Mouse (Mus musculus) brown adipose tissue, adult 24 weeks (tissue): ENCODE measurements around the gene Ddrgk1. TPM values are rescaled to one million over a fixed set of nuclear protein-coding genes. Genes with fewer than 3 reads are reported as not detected.

Experiments used
- H3K27ac ChIP-seq: fragments of 200-500 bp; replicated peaks from 2 replicates; pipeline ENCODE4 v1.5.1; 2012; ENCODE audit warnings: low read depth, mild to moderate bottlenecking, low read length
- H3K4me1 ChIP-seq: fragments of 200-500 bp; 2 replicates; pipeline ENCODE4 v1.6.1; 2012; ENCODE audit warnings: low read length, mixed read lengths; ENCODE audit not compliant: control insufficient read depth, insufficient read depth, insufficient read length
- H3K4me3 ChIP-seq: fragments of 200-500 bp; 2 replicates; pipeline ENCODE4 v1.5.1; 2012; ENCODE audit warnings: low read depth, mild to moderate bottlenecking, low read length, moderate library complexity; ENCODE audit not compliant: insufficient read depth
- polyA plus RNA-seq: library from polyadenylated mRNA; stranded (reverse); fragments of >200 nt; gene quantifications from 2 replicates; pipeline ENCODE4 v1.2.4, GENCODE M21; 2012; ENCODE audit not compliant: missing spikeins, insufficient read depth, insufficient read length

The Ddrgk1 gene
- polyA plus RNA-seq, 1 experiment: 137 TPM

GRCm38 (mm10) chr2:130635847-130636246, 28.6 kb downstream of the Ddrgk1 start:
- Histone ChIP-seq H3K4me3 (no peak overlapping the region), H3K4me1 (no peaks in the 10 kb centered on the region), H3K27ac (no peak overlapping the region)

DNA sequence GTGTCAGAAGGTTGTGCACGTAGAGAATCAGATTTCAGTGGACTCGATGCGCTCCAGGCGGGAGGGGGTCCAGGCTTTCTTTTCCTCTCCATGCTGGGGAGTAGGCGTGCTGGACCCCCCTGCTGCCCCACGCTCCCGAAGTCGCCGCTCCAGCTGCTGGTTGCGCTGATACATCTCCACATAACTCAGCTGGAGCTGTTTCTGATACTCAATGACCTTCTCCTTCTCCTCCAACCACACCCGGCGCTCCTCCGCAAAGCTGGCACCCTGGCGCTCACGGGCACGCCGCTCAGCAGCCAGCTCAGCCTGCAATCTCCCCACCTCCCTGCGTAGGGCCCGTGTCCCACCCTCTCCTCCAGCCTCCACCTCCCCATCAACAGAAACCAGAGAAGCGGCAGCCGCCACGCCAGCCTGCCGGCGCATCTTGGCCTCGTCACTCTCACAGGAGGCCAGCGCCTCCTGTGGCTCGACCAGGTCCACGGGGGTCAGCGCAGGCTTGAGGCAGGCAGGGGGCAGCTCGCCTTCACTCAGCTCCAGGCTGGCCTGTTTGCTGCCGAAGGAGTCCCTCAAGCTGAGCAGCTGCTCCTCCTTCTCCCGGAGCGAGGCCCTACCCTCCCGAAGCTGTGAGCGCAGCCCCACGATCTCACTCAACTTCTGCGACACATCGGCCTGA, 29.6 kb downstream of the Ddrgk1 start:
- Histone ChIP-seq H3K4me1 (no peaks in the 10 kb centered on the region), H3K4me3 (peak overlapping the region; percentile 19; the same call in 1 of the 2 replicates), H3K27ac (no peak overlapping the region)

DNA sequence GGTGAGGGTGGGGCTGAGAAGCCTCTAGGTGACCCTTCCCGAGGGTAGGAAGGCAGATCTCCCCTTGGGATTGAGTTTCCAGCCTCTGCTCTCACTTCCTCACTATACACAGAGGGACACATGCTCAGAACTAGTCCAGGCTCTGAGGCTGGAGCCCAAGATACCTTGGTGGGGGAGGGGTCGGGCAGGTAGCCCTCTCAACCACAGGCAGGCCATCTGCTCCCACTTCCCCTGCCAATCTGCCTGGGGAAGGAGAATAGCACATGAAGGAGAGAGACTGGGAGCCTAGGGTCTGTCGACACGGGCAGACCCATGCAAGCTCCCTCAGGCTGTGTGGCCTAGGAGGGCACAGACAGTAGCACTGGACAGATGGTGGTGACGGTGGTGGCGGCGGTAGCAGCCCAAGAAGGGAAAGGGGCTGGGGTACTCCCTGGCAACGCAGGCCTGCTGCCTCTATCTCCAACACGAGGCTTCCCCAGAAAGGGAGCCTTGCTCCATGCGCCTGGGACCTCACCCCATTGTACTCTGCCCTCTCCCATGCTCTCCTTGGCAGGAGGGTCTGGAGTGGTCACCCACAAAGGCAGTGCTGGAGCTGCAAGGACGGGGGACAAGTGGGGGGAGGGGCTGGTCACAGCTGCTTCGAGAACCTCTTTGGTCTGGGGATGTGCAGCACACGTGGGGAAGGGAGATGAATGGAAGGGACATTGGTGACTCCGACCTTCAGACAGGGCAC, 30.3 kb downstream of the Ddrgk1 start:
- Histone ChIP-seq H3K4me1 (no peaks in the 10 kb centered on the region), H3K27ac (no peak overlapping the region), H3K4me3 (no peak overlapping the region)

DNA sequence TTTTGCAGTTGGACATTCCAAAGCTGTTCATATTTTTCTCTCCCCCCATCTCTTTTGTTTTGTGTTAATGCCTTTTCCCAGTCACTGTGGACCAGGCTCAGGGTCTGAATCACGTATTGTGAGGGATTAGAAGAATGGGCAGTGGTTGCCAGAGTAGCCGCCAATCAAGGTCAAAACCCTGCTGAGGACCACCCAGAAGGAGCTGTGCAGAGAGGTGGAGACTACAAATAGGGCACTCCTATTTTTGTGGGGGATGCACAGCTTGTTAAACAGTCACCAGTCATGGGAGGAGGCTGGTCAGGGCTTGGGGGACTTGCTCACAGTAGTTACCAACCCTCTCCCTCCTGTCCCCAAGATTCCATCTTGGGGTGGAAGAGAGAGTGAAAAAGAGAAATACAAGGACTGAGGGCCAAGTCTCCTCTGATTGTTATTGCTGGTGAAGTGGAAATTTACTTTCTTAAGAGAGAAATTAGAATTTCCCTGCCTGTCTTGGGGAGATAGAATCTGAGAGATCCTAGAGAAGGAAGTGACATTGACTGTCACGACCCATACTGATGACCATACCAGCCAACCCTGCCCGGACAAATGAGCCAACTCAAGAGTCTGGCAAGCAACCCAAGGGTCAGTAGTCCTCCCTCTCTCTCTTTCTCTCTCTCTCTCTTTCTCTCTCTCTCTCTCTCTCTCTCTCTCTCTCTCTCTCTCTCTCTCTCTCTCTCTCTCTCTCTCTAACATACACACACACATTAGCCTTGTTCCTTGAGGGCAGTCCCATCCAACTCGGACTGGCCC, 31.4 kb downstream of the Ddrgk1 start:
- no peak overlapping the region for H3K4me3 ChIP-seq
- peaks cover 3% of the 10 kb centered on the region; the same call in 1 of the 2 replicates for H3K4me1 ChIP-seq

DNA sequence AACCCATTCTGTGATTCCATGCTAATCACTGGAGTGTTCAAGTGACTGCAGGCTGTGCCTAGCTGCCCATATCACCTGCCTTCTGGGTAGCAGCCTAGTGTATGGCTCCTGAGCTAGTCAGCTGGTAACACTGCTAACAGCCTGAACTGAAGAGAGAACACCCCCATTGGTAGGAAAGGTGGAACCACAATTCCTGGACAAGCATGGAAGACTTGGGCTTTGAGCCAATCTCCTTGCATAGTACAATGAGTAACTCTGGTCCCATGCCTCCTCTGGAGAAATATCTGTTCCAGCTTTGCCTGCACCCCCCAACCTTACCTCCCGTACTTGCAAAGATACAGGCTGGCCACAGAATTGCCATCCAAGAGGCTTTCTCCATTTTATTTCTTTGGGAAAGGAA, 32.0 kb downstream of the Ddrgk1 start:
- Histone ChIP-seq H3K4me1 (peaks cover 3% of the 10 kb centered on the region; the same call in 1 of the 2 replicates), H3K4me3 (no peak overlapping the region), H3K27ac (no peak overlapping the region)

More for the DNA sequence above, 31.4 kb downstream of the Ddrgk1 start:
- H3K27ac ChIP-seq: no peak overlapping the region

DNA sequence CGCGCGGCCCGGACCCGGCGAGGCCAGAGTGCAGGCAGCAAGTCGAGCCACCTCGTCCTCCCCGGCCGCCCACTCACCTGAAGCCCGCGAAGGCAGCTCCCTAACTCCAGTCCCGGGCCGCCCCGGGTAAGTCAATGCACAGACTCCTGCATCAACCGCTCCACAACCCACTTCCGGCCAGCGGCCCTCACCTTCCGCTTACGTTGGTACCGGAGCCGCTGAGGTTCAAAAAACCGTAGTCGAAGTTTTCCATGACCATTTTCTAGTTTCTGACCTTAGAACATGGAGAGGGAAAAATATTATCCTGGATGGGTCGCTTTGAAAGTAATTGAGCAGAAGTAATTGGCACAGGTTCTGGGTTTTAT, 34.6 kb downstream of the Ddrgk1 start, which contains the start of the genes Fastkd5 and Ubox5:
TSS of gene Fastkd5 (minus strand) at position 189 of the 365 bp plus-strand sequence.
TSS of gene Ubox5 (minus strand) at position 200 of the 365 bp plus-strand sequence.
- Histone ChIP-seq H3K4me1 (peaks cover 3% of the 10 kb centered on the region; the same call in 1 of the 2 replicates), H3K4me3 (peak within 1 kb of the TSS; percentile 84), H3K27ac (peak within 1 kb of the TSS; percentile 32; the same call in 1 of the 2 replicates)

DNA sequence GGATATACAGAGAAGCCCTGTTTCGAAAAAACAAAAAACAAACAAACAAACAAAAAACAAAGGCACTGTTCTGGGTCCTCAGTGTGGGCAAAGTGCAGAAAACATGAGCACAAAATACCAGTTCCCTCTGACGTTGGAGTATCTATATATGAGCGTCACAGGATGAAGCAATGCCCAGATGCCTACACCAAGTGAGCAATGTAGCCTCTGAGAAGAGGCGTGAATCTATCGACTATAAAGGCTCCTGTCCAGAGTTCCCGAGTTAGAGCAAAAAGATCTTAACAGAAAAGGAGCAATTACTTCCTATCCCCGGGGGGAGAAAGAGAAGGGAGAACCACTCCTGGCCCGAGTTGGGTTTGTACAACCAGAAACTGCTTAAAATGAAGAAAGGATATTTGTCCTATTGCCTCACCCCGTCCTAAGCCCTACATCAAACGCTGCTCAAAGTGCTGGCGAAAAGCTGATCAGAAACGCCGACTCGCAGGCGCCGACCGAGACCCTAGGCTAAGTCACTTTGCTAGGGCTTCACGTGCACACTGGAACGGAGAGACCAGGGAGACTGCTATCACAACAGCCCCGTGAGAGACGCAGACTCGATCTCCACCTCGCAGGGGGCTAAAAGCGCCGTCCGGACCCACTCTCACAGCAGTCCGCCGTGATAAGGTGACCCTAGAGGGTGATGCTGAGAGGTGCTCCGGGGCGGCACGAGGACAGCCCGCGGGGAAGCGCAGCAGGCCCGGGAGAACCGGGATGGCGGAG, 35.2 kb downstream of the Ddrgk1 start:
- Histone ChIP-seq H3K4me1 (peaks cover 3% of the 10 kb centered on the region; the same call in 1 of the 2 replicates), H3K27ac (peak overlapping the region; percentile 32; the same call in 1 of the 2 replicates), H3K4me3 (peak overlapping the region; percentile 84)

- peaks cover 3% of the 10 kb centered on the region; the same call in 1 of the 2 replicates for H3K4me1 ChIP-seq
- H3K27ac ChIP-seq: no peak overlapping the region
- peak overlapping the region; percentile 84; the same call in 1 of the 2 replicates for H3K4me3 ChIP-seq
Observed at GRCm38 (mm10) chr2:130628424-130628823, 36.0 kb downstream of the Ddrgk1 start.

DNA sequence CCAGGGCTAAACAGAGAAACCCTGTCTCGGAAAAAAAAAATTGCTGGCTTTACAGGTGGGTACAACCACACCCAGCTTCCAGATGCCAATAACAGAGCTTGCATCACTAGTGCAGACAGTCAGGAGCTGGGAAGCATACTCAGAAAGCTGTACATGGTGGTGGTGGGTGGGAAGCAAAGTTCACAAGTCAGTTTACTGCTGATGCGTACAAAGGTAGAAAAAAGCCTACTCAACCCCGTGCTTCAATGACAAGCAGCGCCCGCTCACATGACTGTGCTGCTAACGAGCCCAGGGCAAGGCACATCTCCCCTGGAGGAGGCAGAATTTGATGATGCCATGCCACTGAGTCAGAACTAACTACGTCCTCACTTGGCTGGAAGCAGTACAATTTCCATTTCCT, 45.5 kb downstream of the Ddrgk1 start:
- Histone ChIP-seq H3K4me3 (no peak overlapping the region), H3K4me1 (no peaks in the 10 kb centered on the region), H3K27ac (no peak overlapping the region)

DNA sequence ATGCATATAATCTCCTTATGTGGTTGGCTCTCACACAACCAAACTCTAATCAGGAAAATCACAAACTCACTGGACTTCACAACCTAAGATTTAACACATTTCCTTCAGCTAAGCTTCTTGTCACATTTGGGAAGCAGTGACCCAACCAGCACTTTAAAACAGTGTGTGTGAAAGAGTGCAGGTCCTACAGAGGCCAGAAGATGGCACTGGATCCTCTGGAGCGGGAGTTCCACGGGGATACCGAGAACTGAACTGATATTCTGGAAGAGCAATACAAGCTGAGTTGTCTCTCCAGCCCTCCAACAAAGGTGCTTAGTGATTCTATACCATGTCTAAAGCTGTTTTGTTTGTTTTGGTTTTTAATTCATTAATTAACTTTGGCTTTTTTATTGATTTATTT, 51.4 kb downstream of the Ddrgk1 start:
- Histone ChIP-seq H3K4me3 (no peak overlapping the region), H3K4me1 (no peaks in the 10 kb centered on the region), H3K27ac (no peak overlapping the region)

Other genes starting within 250 kb of the Ddrgk1 start
- 28.7 and 31.8 TPM in 2 replicates for gene Vps16, start 240.3 kb downstream of the Ddrgk1 start, polyA plus RNA-seq
- gene Pced1a, start 240.0 kb downstream of the Ddrgk1 start, polyA plus RNA-seq: 6.9 and 10.4 TPM in 2 replicates
- 38.6 and 52.5 TPM in 2 replicates for gene Ptpra, start 214.4 kb downstream of the Ddrgk1 start, polyA plus RNA-seq
- gene Mrps26, start 100.9 kb downstream of the Ddrgk1 start, polyA plus RNA-seq: 40.2 and 51.0 TPM in 2 replicates
- gene Oxt, start 88.5 kb downstream of the Ddrgk1 start, polyA plus RNA-seq: not detected in 2 replicates
- gene Avp, start 82.1 kb downstream of the Ddrgk1 start, polyA plus RNA-seq: not detected in 2 replicates
- gene Fastkd5, start 34.6 kb downstream of the Ddrgk1 start, polyA plus RNA-seq: 6.1 and 7.4 TPM in 2 replicates
- gene Ubox5, start 34.6 kb downstream of the Ddrgk1 start, polyA plus RNA-seq: 3.3 and 3.6 TPM in 2 replicates
- gene Lzts3, start 21.9 kb downstream of the Ddrgk1 start, polyA plus RNA-seq: 0.63 and 1.3 TPM in 2 replicates
- 46.8 and 54.3 TPM in 2 replicates for gene Itpa, start 3.0 kb upstream of the Ddrgk1 start, polyA plus RNA-seq
- not detected in 2 replicates for gene Slc4a11, start 32.9 kb upstream of the Ddrgk1 start, polyA plus RNA-seq
- gene 4930402H24Rik, start 241.7 kb upstream of the Ddrgk1 start, polyA plus RNA-seq: 62.1 and 105 TPM in 2 replicates
- gene Atrn, start 241.8 kb upstream of the Ddrgk1 start, polyA plus RNA-seq: 9.0 and 9.7 TPM in 2 replicates